Mouse (Mus musculus) thymus, postnatal 14 days (tissue): ENCODE measurements around the gene Relb.
A peak's percentile ranks its signal among the peaks of the same experiment; 100 is the strongest.
"Not testable (repeated sequence)": the region's sequence is repeated elsewhere in the genome, so short reads cannot be mapped to it uniquely, and the experiment has no call there.

Experiments
- DNase-seq: peaks from one replicate; pipeline ENCODE4 v3.0.0; 2021

Relb gene

GRCm38 (mm10) chr7:19628536-19629360, 490 bp downstream of the Relb start:
- peak; percentile 96 for DNase-seq

- no peak for DNase-seq
These were observed 1.1 kb downstream of the Relb start for GRCm38 (mm10) chr7:19628192-19628535.

- peak; percentile 14 for DNase-seq
These were observed 1.5 kb downstream of the Relb start for GRCm38 (mm10) chr7:19627721-19628120.

GRCm38 (mm10) chr7:19623433-19623832, 5.8 kb downstream of the Relb start:
- no peak for DNase-seq

- no peak for DNase-seq
These were observed 7.0 kb downstream of the Relb start for GRCm38 (mm10) chr7:19622241-19622640.

- no peak for DNase-seq
These were observed 8.4 kb downstream of the Relb start for GRCm38 (mm10) chr7:19620811-19621210.

- peak; percentile 69 for DNase-seq
These were observed 10.0 kb downstream of the Relb start for GRCm38 (mm10) chr7:19619004-19619801.

- no peak for DNase-seq
These were observed 14.1 kb downstream of the Relb start for GRCm38 (mm10) chr7:19615036-19615577.

- no peak for DNase-seq
These were observed 18.3 kb downstream of the Relb start for GRCm38 (mm10) chr7:19610969-19611368.

GRCm38 (mm10) chr7:19609641-19610332, 19.5 kb downstream of the Relb start:
- DNase-seq, result no peak

- DNase-seq, result no peak
These were observed 21.9 kb downstream of the Relb start for GRCm38 (mm10) chr7:19607291-19607690.

GRCm38 (mm10) chr7:19604606-19605214, 24.5 kb downstream of the Relb start:
- not testable (repeated sequence) for DNase-seq

GRCm38 (mm10) chr7:19603849-19604605, 25.2 kb downstream of the Relb start, which contains the start of gene Clasrp:
Gene Clasrp, minus strand, starts transcription at chr7:19604486.
- peak; percentile 99 for DNase-seq

GRCm38 (mm10) chr7:19603055-19603454, 26.2 kb downstream of the Relb start:
- DNase-seq, result no peak

- DNase-seq, result no peak
These were observed 28.7 kb downstream of the Relb start for GRCm38 (mm10) chr7:19600562-19600961.

- DNase-seq, result no peak
These were observed 36.0 kb downstream of the Relb start for GRCm38 (mm10) chr7:19593061-19593730.

GRCm38 (mm10) chr7:19589917-19590316, 39.3 kb downstream of the Relb start:
- peak; percentile 80 for DNase-seq

- peak; percentile 58 for DNase-seq
These were observed 40.0 kb downstream of the Relb start for GRCm38 (mm10) chr7:19589207-19589606.

GRCm38 (mm10) chr7:19586269-19586668, 43.0 kb downstream of the Relb start:
- no peak for DNase-seq

- DNase-seq, result no peak
These were observed 48.6 kb downstream of the Relb start for GRCm38 (mm10) chr7:19580634-19581033.

GRCm38 (mm10) chr7:19579751-19580150, 49.5 kb downstream of the Relb start:
- no peak for DNase-seq
